Mouse (Mus musculus) kidney, adult 2 months (tissue): ENCODE results near the gene Rbm18.

Experiments
- CTCF ChIP-seq: fragments of 200-500 bp; conservative IDR thresholded peaks from 2 replicates; pipeline ENCODE4 v1.5.1; 2011; ENCODE audit warnings: low read depth, mild to moderate bottlenecking, control low read depth, low read length, moderate library complexity, mixed read lengths; ENCODE audit not compliant: insufficient read depth, insufficient read length
- POLR2A ChIP-seq: fragments of 200-500 bp; IDR thresholded peaks from one replicate; pipeline ENCODE4 v1.6.1; 2011; ENCODE audit warnings: low read depth, low read length, control low read depth

DNA sequence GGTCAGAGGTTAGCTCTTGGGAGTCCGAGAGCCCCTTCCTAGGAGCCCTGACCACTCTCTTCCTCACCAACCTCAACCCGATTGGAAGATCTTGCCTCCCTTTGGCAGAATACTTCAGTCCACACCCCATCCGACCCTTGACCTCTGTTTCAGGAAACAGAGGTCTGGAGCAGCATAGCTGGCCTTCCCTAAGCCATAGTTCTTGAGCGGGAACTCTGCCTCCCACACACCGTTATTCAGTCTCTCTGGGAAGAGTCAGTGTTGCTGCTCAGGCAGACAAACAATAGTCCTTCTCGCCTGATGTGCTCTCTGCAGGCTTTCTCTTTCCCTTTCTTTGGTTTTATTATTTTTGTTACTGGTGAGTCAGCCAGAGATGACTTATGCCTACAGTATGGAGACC is 36.8 kb downstream of the Rbm18 start:
- TF ChIP-seq CTCF, result no peak
- TF ChIP-seq POLR2A, result no peak
